Mouse (Mus musculus) G1E-ER4 (cell line): ENCODE data around the gene Cdc34b. TPM values are rescaled to one million over a fixed set of nuclear protein-coding genes. Genes with fewer than 3 reads are reported as not detected.

ENCODE experiments used
- GATA1 ChIP-seq: IDR thresholded peaks from one replicate; pipeline ENCODE4 v1.8.0; 2012; ENCODE audit warnings: low read length, inconsistent platforms
- polyA plus RNA-seq: library from polyadenylated mRNA; stranded (reverse); fragments of >175 nt; gene quantifications from 2 replicates; pipeline ENCODE4 v1.2.3, GENCODE M21; 2012

Cdc34b gene
- polyA plus RNA-seq, 1 experiment: 0.06 TPM

GRCm38 (mm10) chr11:94727306-94727705 is 14.3 kb upstream of the Cdc34b start:
- no peak for TF ChIP-seq GATA1

- no peak for TF ChIP-seq GATA1
Observed at GRCm38 (mm10) chr11:94728545-94728944, 13.0 kb upstream of the Cdc34b start.

DNA sequence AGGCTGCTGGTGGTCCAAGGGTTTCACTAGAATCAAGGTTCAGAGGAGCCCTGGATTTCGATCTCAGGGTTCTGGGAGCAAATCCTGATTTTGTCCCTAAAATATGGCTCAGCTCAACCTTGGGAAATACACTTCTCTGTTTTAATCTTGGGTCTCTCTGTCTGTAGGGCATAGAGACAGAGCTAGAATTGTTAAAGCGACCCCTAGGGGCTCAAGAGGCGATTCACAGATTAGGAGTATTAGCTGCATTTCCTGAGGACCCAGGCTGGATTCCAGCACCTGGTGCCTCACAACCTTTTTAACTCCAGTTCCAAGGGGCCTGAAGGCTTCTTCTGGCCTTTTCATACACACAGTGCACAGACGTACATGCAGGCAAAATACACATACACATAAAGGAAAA is 12.0 kb upstream of the Cdc34b start:
- no peak for TF ChIP-seq GATA1

DNA sequence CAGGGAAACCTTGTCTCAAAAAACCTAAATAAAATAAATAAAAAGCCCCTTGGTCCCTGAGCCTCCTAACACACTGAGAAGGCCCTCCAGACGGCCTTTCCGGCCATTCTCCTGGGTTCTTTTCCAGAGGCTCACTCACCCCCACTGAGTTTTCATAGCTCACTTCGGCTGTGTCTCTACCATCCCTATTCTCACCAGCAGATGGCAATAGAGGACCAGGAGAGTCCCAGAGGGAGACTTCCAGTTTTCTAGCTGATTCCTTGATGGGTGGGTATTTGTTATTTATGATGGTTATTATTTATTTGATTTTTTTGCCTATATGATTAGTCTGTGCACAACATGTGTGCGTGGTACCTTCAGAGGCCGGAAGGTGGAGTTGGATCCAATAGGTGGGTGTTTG is 11.3 kb upstream of the Cdc34b start:
- TF ChIP-seq GATA1: no peak

DNA sequence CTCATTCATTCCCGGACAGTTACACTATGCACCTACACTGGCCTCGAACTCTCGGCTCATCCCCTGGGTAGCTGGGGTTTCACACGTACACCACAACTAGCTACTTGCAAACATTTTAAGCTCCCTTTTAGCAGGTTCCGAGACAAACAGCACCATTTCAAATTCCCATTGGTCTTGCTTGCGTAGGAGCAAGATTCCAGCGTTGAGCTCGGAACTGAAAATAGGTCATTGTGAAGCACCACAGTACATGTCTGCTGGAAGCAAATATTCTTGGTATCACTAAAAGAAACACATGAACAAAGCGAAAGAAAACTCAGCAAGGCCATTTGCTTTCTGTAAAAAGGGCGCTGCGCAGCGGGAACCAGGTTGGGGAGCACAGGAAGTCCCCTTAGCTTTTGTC is 10.4 kb upstream of the Cdc34b start:
- TF ChIP-seq GATA1: no peak

GRCm38 (mm10) chr11:94732773-94733172 is 8.8 kb upstream of the Cdc34b start:
- no peak for TF ChIP-seq GATA1

DNA sequence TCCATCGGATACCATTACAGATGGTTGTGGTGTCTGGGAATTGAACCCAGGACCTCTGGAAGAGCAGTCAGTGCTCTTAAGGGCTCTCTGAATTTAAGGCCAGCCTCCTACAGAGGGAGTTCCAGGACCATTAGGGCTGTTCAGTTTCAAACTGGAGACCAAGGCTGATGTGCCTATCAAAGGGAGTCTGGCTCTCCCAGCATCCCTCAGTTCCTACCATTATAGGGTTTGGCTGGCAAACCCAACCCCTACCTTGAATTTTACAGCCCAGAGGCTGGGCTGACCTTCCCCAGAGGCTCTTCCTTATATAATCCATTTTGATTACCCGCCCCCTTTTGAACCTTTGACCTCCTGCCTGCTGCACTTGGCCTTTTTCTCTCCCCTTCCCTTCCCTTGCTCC is 5.8 kb upstream of the Cdc34b start:
- TF ChIP-seq GATA1: no peak

GRCm38 (mm10) chr11:94752946-94753713 is 11.5 kb downstream of the Cdc34b start:
- TF ChIP-seq GATA1: no peak

GRCm38 (mm10) chr11:94759916-94760315 is 18.3 kb downstream of the Cdc34b start:
- no peak for TF ChIP-seq GATA1

DNA sequence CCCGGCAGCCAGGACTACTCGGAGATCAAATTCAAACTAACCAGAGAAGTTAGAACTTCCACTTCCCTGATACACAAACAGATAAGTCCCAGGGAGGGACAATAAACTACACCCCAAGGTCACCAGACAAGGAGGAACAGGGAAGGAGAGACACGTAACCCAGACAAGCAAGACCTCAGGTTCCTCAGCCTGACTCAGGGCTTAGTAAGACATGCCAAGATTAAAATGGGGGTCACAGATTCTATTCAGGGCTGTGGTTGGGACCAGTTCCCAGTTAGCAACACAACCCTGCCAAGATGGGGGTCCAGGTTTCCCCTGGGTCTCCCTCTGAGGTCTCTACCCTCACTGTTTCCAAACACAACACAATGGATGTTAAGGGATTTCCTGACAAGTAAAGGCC is 18.8 kb downstream of the Cdc34b start:
- TF ChIP-seq GATA1: no peak

DNA sequence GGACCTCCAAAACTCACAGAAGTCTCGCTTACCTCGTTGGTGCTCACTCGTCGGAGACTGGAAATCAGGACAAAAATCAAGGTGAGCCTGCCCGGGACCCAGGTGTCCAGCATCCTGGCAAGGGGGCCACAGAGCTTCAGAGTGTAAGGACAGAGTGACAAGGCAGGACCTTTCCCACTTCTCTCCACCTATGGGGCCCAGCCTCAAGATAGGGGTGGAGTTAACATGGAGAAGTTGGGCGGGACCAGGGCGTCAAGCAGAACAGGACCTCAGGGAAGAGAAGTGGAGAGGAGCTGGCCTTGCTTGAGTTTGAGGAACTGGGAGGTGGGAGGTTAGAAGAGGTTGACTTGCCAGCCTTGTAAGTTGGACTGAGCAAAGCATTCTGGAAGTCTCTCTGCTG is 19.2 kb downstream of the Cdc34b start:
- no peak for TF ChIP-seq GATA1

DNA sequence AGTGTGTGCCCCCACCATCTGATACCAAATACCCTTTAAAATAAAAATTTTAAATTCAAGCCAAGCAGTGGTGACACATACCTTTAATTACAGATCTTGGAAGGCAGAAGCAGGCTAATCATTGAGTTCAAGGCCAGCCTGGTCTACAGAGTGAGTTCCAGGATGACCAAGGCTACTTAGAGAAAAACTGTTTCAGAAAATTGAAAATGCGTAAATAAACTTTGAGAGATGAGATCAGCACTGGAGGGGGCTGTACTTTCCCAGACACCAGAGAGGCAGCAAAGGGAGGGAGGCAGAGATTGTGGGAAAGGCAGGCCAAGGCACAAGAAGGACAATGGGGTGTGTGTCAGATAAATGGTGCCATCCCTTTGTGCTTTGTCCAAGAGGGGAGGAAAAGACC is 20.7 kb downstream of the Cdc34b start:
- no peak for TF ChIP-seq GATA1

GRCm38 (mm10) chr11:94762775-94763174 is 21.2 kb downstream of the Cdc34b start:
- TF ChIP-seq GATA1: no peak

- no peak for TF ChIP-seq GATA1
Observed at GRCm38 (mm10) chr11:94767241-94767640, 25.7 kb downstream of the Cdc34b start.

GRCm38 (mm10) chr11:94772363-94773055 is 30.9 kb downstream of the Cdc34b start:
- no peak for TF ChIP-seq GATA1

GRCm38 (mm10) chr11:94773851-94774250 is 32.3 kb downstream of the Cdc34b start:
- TF ChIP-seq GATA1: no peak

DNA sequence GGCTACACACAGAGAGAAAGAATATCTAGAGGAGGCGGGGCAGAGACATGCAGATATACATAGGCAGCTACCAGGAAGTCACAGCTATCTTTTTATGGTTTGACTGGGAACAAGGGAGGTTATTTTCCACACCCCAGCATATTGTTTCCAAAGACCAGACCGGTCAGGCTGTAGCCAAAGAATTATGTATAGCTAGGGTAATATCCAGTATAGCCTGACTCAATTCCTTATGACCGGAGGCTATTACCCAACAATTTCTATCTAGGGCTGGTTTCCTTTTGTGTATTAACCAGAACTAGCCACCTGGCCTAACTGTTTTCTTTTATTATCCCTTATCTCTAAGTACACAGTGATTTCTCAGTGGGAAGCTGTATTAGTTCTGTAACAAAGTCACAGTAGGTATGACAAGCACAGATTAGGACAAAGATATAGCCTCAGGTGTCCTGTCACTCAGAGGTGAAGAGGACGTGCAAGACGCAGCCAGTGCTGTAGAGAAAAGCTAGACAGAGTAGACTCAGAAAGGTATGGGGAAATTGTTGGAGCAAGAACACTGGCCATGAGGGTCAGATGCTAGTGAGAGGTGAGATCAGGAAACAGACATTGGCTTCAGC is 33.4 kb downstream of the Cdc34b start:
- no peak for TF ChIP-seq GATA1
